Mouse (Mus musculus) megakaryocyte, embryonic 14.5 days (primary cell): Measurements from ENCODE around the gene Tmc2. TPM values are rescaled to one million over a fixed set of nuclear protein-coding genes. Genes with fewer than 3 reads are reported as not detected.

Experiments used
- H3K27me3 ChIP-seq: replicated peaks from 2 replicates; pipeline ENCODE3; 2012; ENCODE audit warnings: inconsistent platforms
- H3K36me3 ChIP-seq: replicated peaks from 2 replicates; pipeline ENCODE3; 2012; ENCODE audit warnings: low read length, inconsistent platforms, mixed read lengths
- H3K4me1 ChIP-seq: 2 replicates; pipeline ENCODE4 v1.6.1; 2012; ENCODE audit warnings: inconsistent platforms
- H3K4me3 ChIP-seq: replicated peaks from 2 replicates; pipeline ENCODE3; 2012; ENCODE audit warnings: moderate library complexity, mild to moderate bottlenecking, inconsistent platforms
- H3K9me3 ChIP-seq: 2 replicates; pipeline ENCODE4 v1.6.1; 2012; ENCODE audit warnings: inconsistent platforms
- FLI1 ChIP-seq: IDR thresholded peaks from 2 replicates; pipeline ENCODE4 v1.6.1; 2012; ENCODE audit warnings: low read length, inconsistent platforms, mixed read lengths
- GATA1 ChIP-seq: IDR thresholded peaks from 3 replicates; pipeline ENCODE4 v1.6.1; 2012; ENCODE audit warnings: mixed read lengths, low read length, inconsistent platforms, borderline replicate concordance
- polyA plus RNA-seq: library from polyadenylated mRNA; stranded (reverse); fragments of >175 nt; gene quantifications from 2 replicates; pipeline ENCODE4 v1.2.3, GENCODE M21; 2012; ENCODE audit warnings: low replicate concordance; ENCODE audit not compliant: insufficient read depth

Gene Tmc2
- polyA plus RNA-seq, 1 experiment: not detected

GRCm38 (mm10) chr2:130176820-130177219 is 18.2 kb upstream of the Tmc2 start:
- Histone ChIP-seq H3K4me3 (peak overlapping the region; percentile 97), H3K9me3 (no peaks in the 10 kb centered on the region), H3K27me3 (no peaks in the 10 kb centered on the region), H3K36me3 (peaks cover 54% of the 10 kb centered on the region), H3K4me1 (peaks cover 33% of the 10 kb centered on the region)
- no peak for TF ChIP-seq FLI1
- no peak for TF ChIP-seq GATA1

GRCm38 (mm10) chr2:130178381-130178705 is 16.7 kb upstream of the Tmc2 start:
- H3K4me3 ChIP-seq: peak overlapping the region; percentile 97
- peaks cover 39% of the 10 kb centered on the region for H3K36me3 ChIP-seq
- peaks cover 27% of the 10 kb centered on the region for H3K4me1 ChIP-seq
- H3K27me3 ChIP-seq: peaks cover 7% of the 10 kb centered on the region
- peaks cover 3% of the 10 kb centered on the region; the same call in 1 of the 2 replicates for H3K9me3 ChIP-seq
- TF ChIP-seq FLI1 (no peak), GATA1 (no peak)

- peaks cover 3% of the 10 kb centered on the region; the same call in 1 of the 2 replicates for H3K9me3 ChIP-seq
- TF ChIP-seq GATA1 (no peak), FLI1 (peak; percentile 97)
- peak within 1 kb of the TSS; percentile 97 for H3K4me3 ChIP-seq
- peaks cover 27% of the 10 kb centered on the region for H3K4me1 ChIP-seq
- peaks cover 10% of the 10 kb centered on the region for H3K27me3 ChIP-seq
- peaks cover 33% of the 10 kb centered on the region for H3K36me3 ChIP-seq
Observed at GRCm38 (mm10) chr2:130178706-130179506, 16.1 kb upstream of the Tmc2 start, which contains the start of gene Snrpb. Gene Snrpb (minus strand): TSS chr2:130179403.

- Histone ChIP-seq H3K4me3 (peak overlapping the region; percentile 97), H3K27me3 (peaks cover 15% of the 10 kb centered on the region), H3K9me3 (peaks cover 3% of the 10 kb centered on the region; the same call in 1 of the 2 replicates), H3K36me3 (peaks cover 27% of the 10 kb centered on the region), H3K4me1 (peaks cover 27% of the 10 kb centered on the region)
- no peak for TF ChIP-seq GATA1
- TF ChIP-seq FLI1: no peak
Observed at GRCm38 (mm10) chr2:130179507-130180019, 15.4 kb upstream of the Tmc2 start.

GRCm38 (mm10) chr2:130188391-130188790 is 6.6 kb upstream of the Tmc2 start:
- Histone ChIP-seq H3K4me1 (no peaks in the 10 kb centered on the region), H3K9me3 (peaks cover 25% of the 10 kb centered on the region), H3K36me3 (no peaks in the 10 kb centered on the region), H3K27me3 (peaks cover 33% of the 10 kb centered on the region), H3K4me3 (no peak overlapping the region)
- TF ChIP-seq FLI1 (no peak), GATA1 (no peak)

DNA sequence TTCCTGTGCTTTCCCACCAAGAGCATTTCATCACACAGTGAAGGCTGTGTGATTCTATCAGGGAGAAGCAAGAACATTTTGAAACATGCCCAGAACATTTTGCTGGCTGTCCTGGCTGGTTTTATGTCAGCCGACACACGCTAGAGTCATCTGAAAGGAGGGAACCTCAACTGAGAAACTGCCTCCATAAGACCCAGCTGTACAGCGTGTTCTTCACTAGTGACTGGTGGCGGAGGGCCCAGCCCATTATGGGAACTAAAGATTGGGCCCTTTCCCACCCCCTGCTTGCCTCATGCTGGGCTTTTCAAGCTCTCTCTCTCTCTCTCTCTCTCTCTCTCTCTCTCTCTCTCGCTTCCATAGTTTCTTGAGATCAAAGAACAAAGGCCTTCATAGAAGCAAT is 6.0 kb downstream of the Tmc2 start:
- no peaks in the 10 kb centered on the region for H3K36me3 ChIP-seq
- peaks cover 14% of the 10 kb centered on the region for H3K27me3 ChIP-seq
- TF ChIP-seq GATA1: no peak
- no peak for TF ChIP-seq FLI1
- H3K4me3 ChIP-seq: no peak overlapping the region
- H3K9me3 ChIP-seq: peaks cover 21% of the 10 kb centered on the region
- no peaks in the 10 kb centered on the region for H3K4me1 ChIP-seq

- H3K36me3 ChIP-seq: no peaks in the 10 kb centered on the region
- H3K4me1 ChIP-seq: peaks cover 6% of the 10 kb centered on the region
- H3K4me3 ChIP-seq: no peak overlapping the region
- peaks cover 25% of the 10 kb centered on the region for H3K27me3 ChIP-seq
- TF ChIP-seq FLI1: no peak
- no peak for TF ChIP-seq GATA1
- H3K9me3 ChIP-seq: peaks cover 12% of the 10 kb centered on the region
Observed at GRCm38 (mm10) chr2:130207376-130207775, 12.4 kb downstream of the Tmc2 start.

DNA sequence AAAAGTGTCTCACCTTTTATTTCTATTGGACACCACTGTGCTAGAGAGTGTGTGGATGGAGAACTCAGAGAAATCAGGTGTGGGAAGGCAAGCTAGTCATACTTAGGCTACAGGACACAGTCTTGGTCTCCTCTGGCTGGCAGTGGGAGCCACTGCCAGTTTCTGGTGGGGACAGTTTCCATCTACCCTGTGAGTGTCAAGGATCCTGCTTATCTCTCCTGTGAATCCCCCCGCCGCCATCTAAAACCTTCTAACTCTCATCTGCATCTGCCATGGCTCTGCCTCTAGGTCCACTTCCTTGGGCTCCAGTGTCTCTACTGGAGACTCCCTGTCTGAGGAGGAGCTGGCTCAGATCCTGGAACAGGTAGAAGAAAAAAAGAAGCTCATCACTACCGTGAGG is 13.0 kb downstream of the Tmc2 start:
- peaks cover 6% of the 10 kb centered on the region for H3K4me1 ChIP-seq
- H3K4me3 ChIP-seq: no peak overlapping the region
- peaks cover 29% of the 10 kb centered on the region for H3K27me3 ChIP-seq
- TF ChIP-seq GATA1: no peak
- peaks cover 15% of the 10 kb centered on the region for H3K9me3 ChIP-seq
- H3K36me3 ChIP-seq: no peaks in the 10 kb centered on the region

GRCm38 (mm10) chr2:130209636-130210035 is 14.6 kb downstream of the Tmc2 start:
- Histone ChIP-seq H3K27me3 (peaks cover 32% of the 10 kb centered on the region), H3K36me3 (no peaks in the 10 kb centered on the region), H3K4me3 (no peak overlapping the region), H3K4me1 (peaks cover 6% of the 10 kb centered on the region), H3K9me3 (peaks cover 7% of the 10 kb centered on the region)
- TF ChIP-seq GATA1: no peak
- TF ChIP-seq FLI1: no peak

DNA sequence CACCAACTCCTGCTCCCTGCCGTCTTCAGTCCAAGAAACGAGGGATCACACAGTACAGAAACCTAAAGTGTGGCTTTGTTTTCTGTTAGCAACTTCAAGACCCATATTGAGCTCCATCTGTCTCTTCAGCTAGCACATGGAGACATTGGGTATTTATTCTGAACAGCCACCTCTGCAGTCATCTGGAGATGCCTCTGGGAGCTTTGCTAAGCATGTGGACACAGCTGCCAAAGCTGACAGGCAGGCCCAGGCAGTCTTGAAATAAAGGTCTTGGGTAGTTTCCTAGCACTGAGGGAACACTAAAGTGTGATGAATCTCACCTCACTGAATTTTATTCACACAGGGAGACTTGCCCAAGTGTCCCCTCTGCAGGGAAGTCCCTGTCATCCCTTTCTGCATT is 16.6 kb downstream of the Tmc2 start:
- no peak overlapping the region for H3K4me3 ChIP-seq
- H3K36me3 ChIP-seq: no peaks in the 10 kb centered on the region
- peaks cover 32% of the 10 kb centered on the region for H3K27me3 ChIP-seq
- peaks cover 6% of the 10 kb centered on the region for H3K4me1 ChIP-seq
- H3K9me3 ChIP-seq: 0 out of 2 replicates have a peak, but pooled peaks cover 4% of the 10 kb centered on the region
- TF ChIP-seq FLI1: no peak
- TF ChIP-seq GATA1: no peak
